Mouse (Mus musculus): ENCODE measurements around the gene Pcnx2.

Gene Pcnx2

GRCm38 (mm10) chr8:125819797-125820196 is 78.3 kb downstream of the Pcnx2 start:
- Histone ChIP-seq H3K27me3 (ENCODE audit: control insufficient read depth, insufficient read depth, low read length, poor library complexity, severe bottlenecking) (no peaks in the 10 kb centered on the region), H3K36me3 (ENCODE audit: control insufficient read depth, insufficient read depth, low read length, poor library complexity, severe bottlenecking) (no peaks in the 10 kb centered on the region)
- no peak for DNase-seq (ENCODE audit: low read depth, low spot score)

- H3K36me3 ChIP-seq (ENCODE audit: control insufficient read depth, insufficient read depth, low read length, poor library complexity, severe bottlenecking): no peaks in the 10 kb centered on the region
- no peaks in the 10 kb centered on the region for H3K27me3 ChIP-seq (ENCODE audit: control insufficient read depth, insufficient read depth, low read length, poor library complexity, severe bottlenecking)
- DNase-seq (ENCODE audit: low read depth, low spot score): no peak
Observed at GRCm38 (mm10) chr8:125818796-125819195, 79.3 kb downstream of the Pcnx2 start.

- H3K36me3 ChIP-seq (ENCODE audit: control insufficient read depth, insufficient read depth, low read length, poor library complexity, severe bottlenecking): no peaks in the 10 kb centered on the region
- DNase-seq (ENCODE audit: low read depth, low spot score): no peak
- H3K27me3 ChIP-seq (ENCODE audit: control insufficient read depth, insufficient read depth, low read length, poor library complexity, severe bottlenecking): no peaks in the 10 kb centered on the region
Observed at GRCm38 (mm10) chr8:125816742-125817141, 81.4 kb downstream of the Pcnx2 start.

- no peaks in the 10 kb centered on the region for H3K36me3 ChIP-seq (ENCODE audit: control insufficient read depth, insufficient read depth, low read length, poor library complexity, severe bottlenecking)
- no peak for DNase-seq (ENCODE audit: low read depth, low spot score)
Observed at GRCm38 (mm10) chr8:125808826-125809225, 89.3 kb downstream of the Pcnx2 start.

DNA sequence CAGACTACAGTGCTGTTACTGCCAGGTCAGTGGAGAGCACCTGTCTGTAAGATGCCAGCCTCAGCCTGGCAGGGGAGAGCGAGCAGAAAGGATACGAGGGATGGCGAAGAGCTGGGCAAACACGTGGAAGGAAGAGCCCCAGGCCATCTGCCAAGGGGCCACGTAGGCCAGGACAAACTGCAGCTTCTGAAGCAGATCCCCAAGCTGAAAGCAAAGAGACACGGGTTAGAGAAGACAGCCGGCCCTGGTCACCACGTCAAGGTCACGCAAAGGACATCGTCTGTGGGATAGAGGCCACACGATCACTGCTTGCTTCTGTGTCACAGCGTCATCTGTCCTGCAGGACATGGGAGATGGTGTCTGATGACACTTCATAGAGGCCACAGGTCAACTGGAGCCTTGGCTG is 90.2 kb downstream of the Pcnx2 start:
- no peaks in the 10 kb centered on the region for H3K27me3 ChIP-seq (ENCODE audit: control insufficient read depth, insufficient read depth, low read length, poor library complexity, severe bottlenecking)
- no peaks in the 10 kb centered on the region for H3K36me3 ChIP-seq (ENCODE audit: control insufficient read depth, insufficient read depth, low read length, poor library complexity, severe bottlenecking)
- DNase-seq (ENCODE audit: low read depth, low spot score): no peak

More at GRCm38 (mm10) chr8:125808826-125809225, 89.3 kb downstream of the Pcnx2 start:
- H3K27me3 ChIP-seq (ENCODE audit: control insufficient read depth, insufficient read depth, low read length, poor library complexity, severe bottlenecking): no peaks in the 10 kb centered on the region

GRCm38 (mm10) chr8:125806459-125806858 is 91.7 kb downstream of the Pcnx2 start:
- H3K36me3 ChIP-seq (ENCODE audit: control insufficient read depth, insufficient read depth, low read length, poor library complexity, severe bottlenecking): no peaks in the 10 kb centered on the region
- no peaks in the 10 kb centered on the region for H3K27me3 ChIP-seq (ENCODE audit: control insufficient read depth, insufficient read depth, low read length, poor library complexity, severe bottlenecking)
- DNase-seq (ENCODE audit: low read depth, low spot score): no peak

GRCm38 (mm10) chr8:125796970-125797369 is 101.1 kb downstream of the Pcnx2 start:
- Histone ChIP-seq H3K27me3 (ENCODE audit: control insufficient read depth, insufficient read depth, low read length, poor library complexity, severe bottlenecking) (no peaks in the 10 kb centered on the region), H3K36me3 (ENCODE audit: control insufficient read depth, insufficient read depth, low read length, poor library complexity, severe bottlenecking) (no peaks in the 10 kb centered on the region)
- no peak for DNase-seq (ENCODE audit: low read depth, low spot score)

GRCm38 (mm10) chr8:125795341-125795740 is 102.8 kb downstream of the Pcnx2 start:
- Histone ChIP-seq H3K27me3 (ENCODE audit: control insufficient read depth, insufficient read depth, low read length, poor library complexity, severe bottlenecking) (no peaks in the 10 kb centered on the region), H3K36me3 (ENCODE audit: control insufficient read depth, insufficient read depth, low read length, poor library complexity, severe bottlenecking) (no peaks in the 10 kb centered on the region)
- DNase-seq (ENCODE audit: low read depth, low spot score): no peak

DNA sequence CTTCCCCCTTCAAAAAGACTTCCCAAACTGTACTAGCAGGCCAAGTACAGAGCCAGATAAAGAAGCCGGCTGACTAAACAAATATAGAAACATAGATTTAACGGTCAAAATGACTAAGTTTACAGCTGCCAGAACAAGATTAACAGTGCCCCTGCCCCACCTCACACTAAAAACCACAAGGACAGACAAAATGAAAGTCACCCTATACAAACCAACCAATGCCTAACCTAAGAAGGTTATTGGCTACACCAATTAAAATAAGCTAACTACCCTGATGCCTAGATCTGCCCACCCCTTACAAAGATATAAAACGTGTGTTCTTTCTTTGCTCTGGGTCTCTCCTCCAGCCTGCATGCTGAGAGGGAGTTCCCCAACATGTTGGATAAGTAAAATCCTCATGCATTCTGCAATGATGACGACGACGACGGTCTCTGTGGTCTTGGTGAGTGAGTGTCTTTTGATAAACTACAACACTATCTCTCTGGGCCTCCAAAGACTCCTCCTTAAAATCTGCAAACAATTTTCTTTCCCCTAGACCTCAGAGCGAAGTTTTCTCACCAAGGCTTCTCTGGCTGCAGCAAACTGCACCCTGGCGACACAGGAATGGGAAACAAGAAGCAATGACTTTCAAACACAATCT is 105.2 kb downstream of the Pcnx2 start:
- no peak for DNase-seq (ENCODE audit: low read depth, low spot score)
- Histone ChIP-seq H3K27me3 (ENCODE audit: control insufficient read depth, insufficient read depth, low read length, poor library complexity, severe bottlenecking) (no peaks in the 10 kb centered on the region), H3K36me3 (ENCODE audit: control insufficient read depth, insufficient read depth, low read length, poor library complexity, severe bottlenecking) (no peaks in the 10 kb centered on the region)

DNA sequence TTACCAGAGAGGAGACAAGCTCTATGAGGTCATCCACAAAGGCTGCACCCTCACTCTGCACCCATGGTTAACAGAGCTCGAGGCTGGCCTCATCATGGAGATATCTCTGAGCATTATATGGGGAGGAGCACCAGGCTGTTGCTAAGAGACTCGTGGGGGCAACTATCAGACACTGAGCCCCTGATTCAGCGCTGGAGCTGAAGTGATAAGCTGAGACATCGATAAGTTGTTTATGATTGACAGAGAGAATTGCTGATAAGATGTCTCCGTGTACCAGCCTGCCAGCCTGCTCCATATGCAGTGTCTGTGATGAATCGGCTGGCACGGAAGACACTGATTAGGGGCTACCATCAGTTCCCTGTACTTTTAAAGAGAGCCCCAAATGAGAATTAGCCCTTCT is 111.2 kb downstream of the Pcnx2 start:
- no peaks in the 10 kb centered on the region for H3K27me3 ChIP-seq (ENCODE audit: control insufficient read depth, insufficient read depth, low read length, poor library complexity, severe bottlenecking)
- H3K36me3 ChIP-seq (ENCODE audit: control insufficient read depth, insufficient read depth, low read length, poor library complexity, severe bottlenecking): no peaks in the 10 kb centered on the region
- DNase-seq (ENCODE audit: low read depth, low spot score): no peak

DNA sequence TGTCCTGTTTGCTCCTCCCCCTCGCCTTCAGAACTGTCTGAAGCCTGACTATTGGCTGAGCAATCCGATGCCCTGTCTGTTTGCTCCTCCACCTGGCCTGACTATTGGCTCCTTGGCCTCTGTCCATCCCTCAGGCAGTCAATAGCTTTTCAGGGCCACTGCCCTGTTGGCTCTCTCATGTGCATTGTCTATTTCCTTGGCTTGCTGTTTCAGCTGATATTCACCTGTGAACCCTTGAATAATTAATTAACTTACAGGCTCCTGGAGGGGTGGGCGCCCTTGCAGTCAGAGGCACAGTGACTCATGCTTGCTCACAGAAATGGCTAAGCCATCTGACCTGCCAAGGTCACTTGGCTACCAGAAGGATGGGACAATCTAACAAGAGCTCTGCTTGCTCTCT is 116.0 kb downstream of the Pcnx2 start:
- no peaks in the 10 kb centered on the region for H3K27me3 ChIP-seq (ENCODE audit: control insufficient read depth, insufficient read depth, low read length, poor library complexity, severe bottlenecking)
- DNase-seq (ENCODE audit: low read depth, low spot score): no peak
- no peaks in the 10 kb centered on the region for H3K36me3 ChIP-seq (ENCODE audit: control insufficient read depth, insufficient read depth, low read length, poor library complexity, severe bottlenecking)

- no peaks in the 10 kb centered on the region for H3K36me3 ChIP-seq (ENCODE audit: control insufficient read depth, insufficient read depth, low read length, poor library complexity, severe bottlenecking)
- H3K27me3 ChIP-seq (ENCODE audit: control insufficient read depth, insufficient read depth, low read length, poor library complexity, severe bottlenecking): no peaks in the 10 kb centered on the region
- no peak for DNase-seq (ENCODE audit: low read depth, low spot score)
Observed at GRCm38 (mm10) chr8:125779656-125780055, 118.5 kb downstream of the Pcnx2 start.

- H3K27me3 ChIP-seq (ENCODE audit: control insufficient read depth, insufficient read depth, low read length, poor library complexity, severe bottlenecking): no peaks in the 10 kb centered on the region
- peak; percentile 8 for DNase-seq (ENCODE audit: low read depth, low spot score)
Observed at GRCm38 (mm10) chr8:125778919-125779318, 119.2 kb downstream of the Pcnx2 start.

DNA sequence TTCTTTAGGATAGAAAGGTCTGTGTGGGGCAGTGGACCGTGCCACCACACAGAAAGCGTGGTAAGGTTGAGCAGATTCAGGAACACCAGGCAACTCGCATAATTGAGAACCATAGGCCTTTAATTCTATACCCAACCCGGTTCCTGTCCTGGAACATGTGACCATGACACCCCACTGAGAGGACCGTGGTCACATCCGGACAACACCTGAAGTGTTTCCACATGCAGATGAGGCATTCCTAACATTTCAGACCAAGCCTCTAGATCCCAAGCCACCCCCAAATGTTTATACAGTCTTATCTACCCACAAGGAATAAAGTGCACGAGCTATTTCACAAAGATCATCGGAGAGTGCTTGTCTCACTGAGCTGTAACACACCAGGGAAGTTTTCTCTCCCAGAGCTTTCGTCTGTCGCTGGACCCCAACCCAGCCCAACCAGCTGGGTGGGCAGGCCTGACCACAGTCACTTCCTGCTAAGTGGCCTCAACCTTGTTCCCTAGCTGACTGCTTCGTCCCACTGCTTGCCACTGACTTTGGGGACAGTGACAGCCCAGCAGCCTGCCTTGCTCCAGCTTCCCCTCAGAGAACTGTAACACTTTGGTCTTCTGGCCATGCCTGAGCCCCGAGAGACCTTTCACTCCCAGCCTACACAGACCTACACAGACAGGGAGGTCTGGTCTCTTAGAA is 120.5 kb downstream of the Pcnx2 start:
- DNase-seq (ENCODE audit: low read depth, low spot score): no peak
- H3K36me3 ChIP-seq (ENCODE audit: control insufficient read depth, insufficient read depth, low read length, poor library complexity, severe bottlenecking): no peaks in the 10 kb centered on the region

More at GRCm38 (mm10) chr8:125778919-125779318, 119.2 kb downstream of the Pcnx2 start:
- H3K36me3 ChIP-seq (ENCODE audit: control insufficient read depth, insufficient read depth, low read length, poor library complexity, severe bottlenecking): no peaks in the 10 kb centered on the region

DNA sequence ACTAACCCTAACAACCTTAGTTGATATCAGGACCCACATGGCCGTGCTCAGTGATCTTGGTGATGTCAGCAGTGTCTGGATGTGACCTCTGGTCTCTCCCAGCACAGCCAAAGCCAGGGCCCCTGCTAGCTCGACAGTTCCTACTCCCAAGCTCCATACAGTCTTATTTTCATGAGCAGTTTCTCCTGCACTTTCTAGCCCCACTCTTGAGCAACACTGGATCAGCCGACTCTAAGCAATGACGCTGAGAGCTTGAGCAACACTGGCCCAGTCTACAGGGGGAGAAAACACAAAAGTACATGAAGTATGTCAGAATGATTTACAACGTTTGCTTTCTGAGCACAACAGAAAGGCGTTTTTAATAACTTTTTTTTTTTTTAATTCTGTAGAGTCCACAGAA is 121.3 kb downstream of the Pcnx2 start:
- H3K36me3 ChIP-seq (ENCODE audit: control insufficient read depth, insufficient read depth, low read length, poor library complexity, severe bottlenecking): no peaks in the 10 kb centered on the region
- no peaks in the 10 kb centered on the region for H3K27me3 ChIP-seq (ENCODE audit: control insufficient read depth, insufficient read depth, low read length, poor library complexity, severe bottlenecking)
- DNase-seq (ENCODE audit: low read depth, low spot score): no peak

More for the DNA sequence above, 120.5 kb downstream of the Pcnx2 start:
- H3K27me3 ChIP-seq (ENCODE audit: control insufficient read depth, insufficient read depth, low read length, poor library complexity, severe bottlenecking): no peaks in the 10 kb centered on the region
